Mouse (Mus musculus) right cerebral cortex, adult 2 months (tissue): ENCODE measurements around the gene Sh2b2.
A peak's percentile ranks its signal among the peaks of the same experiment; 100 is the strongest.
"Not testable (repeated sequence)": the region's sequence is repeated elsewhere in the genome, so short reads cannot be mapped to it uniquely, and the experiment has no call there.

Experiments used
- DNase-seq, 2 experiments: peaks; one replicate each; pipeline ENCODE4 v3.0.0; 2021 to 2022; ENCODE audit warnings: low spot score in 2 of 2

The Sh2b2 gene

GRCm38 (mm10) chr5:136240381-136240780, 6.0 kb downstream of the Sh2b2 start:
- no peak for DNase-seq

DNA sequence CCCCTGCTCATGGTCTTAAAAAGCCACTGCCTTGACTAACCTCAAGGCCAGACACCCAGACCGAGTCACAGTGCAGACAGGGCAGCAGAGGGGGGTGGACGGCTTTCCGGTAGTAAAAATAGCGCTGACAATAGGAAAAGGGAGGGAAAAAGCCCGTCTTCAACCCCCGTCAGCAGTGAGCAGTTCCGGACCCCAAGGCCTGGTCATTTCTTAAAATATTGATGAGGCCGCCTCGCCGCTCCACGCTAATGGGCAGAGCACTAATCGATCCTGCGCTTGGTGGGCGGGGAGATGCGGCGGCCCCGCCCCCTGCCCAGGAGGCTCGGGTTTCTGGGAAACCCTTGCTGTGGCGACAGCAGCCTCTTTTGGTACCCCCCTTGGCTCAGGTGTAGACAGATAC, 8.7 kb downstream of the Sh2b2 start:
- DNase-seq, result no peak

- no peak for DNase-seq
Measured at GRCm38 (mm10) chr5:136236611-136237010, 9.7 kb downstream of the Sh2b2 start.

DNA sequence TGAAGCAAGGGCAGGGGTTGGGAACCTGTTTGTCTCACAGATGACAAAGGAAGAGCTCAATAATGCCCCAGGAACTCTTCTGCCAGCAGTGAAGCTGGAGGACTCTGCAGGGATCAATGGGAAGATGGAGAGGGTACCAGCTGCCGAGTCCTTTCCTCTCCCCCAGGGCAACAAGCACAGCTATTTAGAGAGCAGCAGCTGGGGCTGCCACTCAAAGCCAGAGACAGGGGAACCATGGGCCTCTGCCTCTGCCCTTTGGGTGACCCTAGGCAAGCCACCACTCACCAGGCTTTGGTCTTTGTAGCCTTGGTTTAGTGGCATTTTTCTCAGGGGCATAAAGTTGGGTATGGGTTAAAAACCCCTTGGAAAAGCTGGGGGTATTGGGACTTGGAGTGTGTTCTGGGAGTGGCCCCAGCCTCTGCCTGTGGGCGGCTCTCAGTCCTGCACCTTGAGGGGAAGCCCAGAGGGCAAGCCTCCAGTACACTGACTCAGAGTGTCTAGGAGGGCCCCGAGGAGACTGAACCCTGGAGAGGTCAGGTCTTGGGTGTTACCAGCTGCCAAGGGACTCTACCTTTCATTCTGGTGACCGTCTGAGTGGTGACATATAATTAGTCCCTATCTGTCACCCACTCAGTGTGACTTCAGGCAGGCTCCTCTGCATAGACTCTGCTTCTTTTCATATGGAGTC, 15.9 kb downstream of the Sh2b2 start:
- no peak for DNase-seq

DNA sequence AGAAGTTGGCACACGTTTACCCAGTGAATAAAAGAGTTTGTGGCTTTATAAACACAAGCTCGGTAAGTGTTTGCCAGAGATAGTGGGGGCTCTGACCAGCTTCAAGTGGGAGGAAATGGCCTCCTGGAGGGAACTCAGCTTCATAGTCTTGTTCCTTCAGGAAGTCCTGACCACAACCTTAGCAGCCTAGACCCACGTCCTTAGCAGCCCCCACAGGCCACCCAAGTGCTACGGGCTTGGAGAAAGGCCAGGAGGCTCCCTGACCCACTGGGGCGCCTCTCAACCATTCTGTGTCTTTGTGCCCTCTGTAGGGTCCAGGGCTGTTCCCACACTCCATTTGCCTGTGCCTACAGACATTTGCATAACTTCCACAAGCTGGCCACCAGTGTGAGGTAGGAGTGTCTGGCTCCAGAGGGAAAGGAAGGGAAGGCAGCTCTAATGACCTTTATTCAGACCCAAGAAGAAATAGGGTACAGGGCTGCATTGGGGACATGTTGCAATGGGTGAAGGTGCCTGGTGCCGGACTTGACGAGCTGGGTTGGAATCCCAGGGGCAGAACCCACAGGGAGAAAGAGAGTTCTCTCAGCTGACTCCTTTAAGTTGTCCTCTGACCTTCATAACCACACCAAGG, 20.0 kb downstream of the Sh2b2 start:
- no peak for DNase-seq

GRCm38 (mm10) chr5:136218585-136218984, 27.8 kb downstream of the Sh2b2 start:
- no peak for DNase-seq

DNA sequence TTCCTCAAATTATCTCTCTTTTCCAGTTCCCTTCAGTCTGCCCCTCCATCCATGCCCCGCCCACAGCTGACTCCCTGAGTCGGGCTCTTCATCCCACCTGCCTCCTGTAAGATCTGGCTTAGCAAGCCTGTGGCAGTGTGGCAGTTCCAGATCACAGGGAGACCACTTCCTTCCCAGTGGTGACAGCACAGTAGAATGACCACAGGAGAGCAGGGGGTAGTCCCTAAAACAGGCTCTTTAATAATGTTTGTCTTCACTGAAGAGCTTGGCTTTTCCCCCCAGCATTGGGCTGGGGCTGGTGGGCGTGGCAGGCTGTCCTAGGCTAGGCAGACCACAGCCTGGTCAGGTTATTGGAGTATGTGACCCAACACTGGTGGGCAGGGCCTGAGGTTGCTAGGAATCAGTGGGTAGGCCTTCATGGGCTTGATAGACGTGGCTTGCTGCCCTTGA, 28.4 kb downstream of the Sh2b2 start:
- DNase-seq, result no peak

- no peak for DNase-seq
Measured at GRCm38 (mm10) chr5:136217004-136217665, 29.2 kb downstream of the Sh2b2 start.

- DNase-seq, result no peak
Measured at GRCm38 (mm10) chr5:136215958-136216357, 30.4 kb downstream of the Sh2b2 start.

- no peak for DNase-seq
Measured at GRCm38 (mm10) chr5:136215211-136215610, 31.1 kb downstream of the Sh2b2 start.

DNA sequence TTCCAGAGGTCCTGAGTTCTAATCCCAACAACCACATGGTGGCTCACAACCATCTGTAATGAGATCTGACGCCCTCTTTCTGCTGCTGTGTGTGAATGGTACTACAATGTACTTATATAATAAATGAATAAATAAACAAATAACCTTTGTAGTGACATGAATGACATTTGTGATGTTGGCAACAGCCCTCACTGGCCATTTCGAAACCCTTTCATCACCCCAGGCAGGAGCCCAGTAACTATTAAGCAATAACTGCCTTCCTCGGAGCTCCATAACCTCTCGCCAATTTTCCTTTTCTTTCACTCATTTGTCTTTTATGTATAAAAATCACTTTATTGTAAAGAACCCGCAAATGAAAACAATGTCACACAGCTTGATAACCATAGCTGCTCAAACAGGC, 32.6 kb downstream of the Sh2b2 start:
- DNase-seq, result no peak

DNA sequence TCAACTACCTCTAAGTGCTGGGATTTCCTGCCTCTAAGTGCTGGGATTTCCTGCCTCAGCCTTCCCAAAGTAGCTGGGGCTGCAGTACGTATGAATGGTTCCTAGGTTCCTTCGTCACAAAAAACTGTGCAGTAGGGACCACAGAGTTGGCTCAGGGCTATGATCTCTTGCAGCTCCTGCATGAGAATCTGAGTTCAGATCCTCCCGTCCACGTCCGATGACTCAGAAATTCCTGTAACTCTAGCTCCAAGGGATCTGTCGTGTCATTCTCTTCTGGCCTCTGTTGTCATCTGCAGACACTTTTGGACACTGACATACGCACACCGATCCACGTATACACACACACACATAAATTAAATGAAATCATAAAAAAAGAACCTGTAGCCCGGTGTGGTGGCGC, 33.6 kb downstream of the Sh2b2 start:
- DNase-seq, result no peak

DNA sequence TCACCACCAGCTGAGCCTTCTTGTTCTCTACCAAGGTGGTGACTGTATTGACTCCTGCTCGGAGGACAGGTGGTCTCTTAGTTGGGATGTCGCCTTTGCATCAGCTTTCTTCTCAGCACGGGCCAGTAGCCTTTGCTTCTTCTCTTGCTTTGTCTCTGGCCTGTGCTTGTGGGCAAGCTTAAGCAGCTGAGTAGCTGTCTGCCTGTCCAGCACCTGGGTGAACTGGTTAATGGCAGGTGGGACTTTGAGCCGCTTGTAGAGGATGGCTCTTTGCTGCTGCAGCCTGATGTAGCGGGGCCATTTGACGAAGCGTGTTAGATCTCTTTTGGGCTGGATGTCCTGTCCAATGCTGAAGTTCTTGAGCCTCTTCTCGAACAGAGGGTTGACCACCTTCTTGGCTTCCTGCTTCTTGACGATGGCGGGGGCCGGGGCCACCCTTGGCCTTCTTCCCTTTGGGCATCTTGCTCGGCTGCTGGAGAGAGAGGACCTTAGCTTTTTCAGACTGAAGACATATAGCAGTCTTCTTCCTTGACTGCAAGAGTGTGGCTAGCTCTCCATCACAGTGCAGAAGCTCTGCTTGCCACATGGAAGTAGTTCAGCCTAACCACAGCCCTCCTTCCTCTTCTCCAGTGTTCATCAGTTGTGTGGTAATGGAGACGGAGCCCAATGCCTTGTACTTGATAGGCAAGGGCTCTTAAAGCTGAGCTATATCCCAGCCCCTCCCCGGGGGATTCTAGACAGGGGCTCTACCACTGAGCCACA, 34.8 kb downstream of the Sh2b2 start:
- DNase-seq, result not testable (repeated sequence)

DNA sequence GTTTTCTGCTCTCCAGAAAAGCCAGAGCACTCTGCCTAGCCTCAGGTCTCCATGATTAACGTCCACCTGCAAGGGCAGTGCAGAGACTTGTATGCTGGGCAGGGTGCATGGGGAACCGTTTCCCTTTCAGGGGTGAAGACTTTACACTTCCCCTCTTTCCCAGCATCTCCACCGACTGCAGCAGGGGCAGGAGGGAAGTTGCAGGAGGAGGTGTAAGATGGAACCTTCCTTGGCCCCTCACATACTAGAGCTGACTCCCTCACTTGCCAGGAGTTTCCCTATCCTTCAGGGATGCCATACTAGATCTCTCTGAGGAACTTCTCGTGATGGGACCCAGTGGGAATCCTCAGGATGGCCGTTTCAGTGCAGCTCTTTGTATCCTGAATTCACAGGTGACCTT, 35.8 kb downstream of the Sh2b2 start:
- no peak for DNase-seq

- peak; percentile 74 to 77 for DNase-seq
Measured at GRCm38 (mm10) chr5:136201832-136202231, 44.5 kb downstream of the Sh2b2 start.

GRCm38 (mm10) chr5:136199526-136199925, 46.8 kb downstream of the Sh2b2 start:
- peak in 1 of 2 experiments; percentile 22 for DNase-seq

GRCm38 (mm10) chr5:136198474-136199391, 47.6 kb downstream of the Sh2b2 start, which contains the start of gene Prkrip1:
TSS of gene Prkrip1 (minus strand) at chr5:136198963.
- DNase-seq, result peak; percentile 92 to 93

DNA sequence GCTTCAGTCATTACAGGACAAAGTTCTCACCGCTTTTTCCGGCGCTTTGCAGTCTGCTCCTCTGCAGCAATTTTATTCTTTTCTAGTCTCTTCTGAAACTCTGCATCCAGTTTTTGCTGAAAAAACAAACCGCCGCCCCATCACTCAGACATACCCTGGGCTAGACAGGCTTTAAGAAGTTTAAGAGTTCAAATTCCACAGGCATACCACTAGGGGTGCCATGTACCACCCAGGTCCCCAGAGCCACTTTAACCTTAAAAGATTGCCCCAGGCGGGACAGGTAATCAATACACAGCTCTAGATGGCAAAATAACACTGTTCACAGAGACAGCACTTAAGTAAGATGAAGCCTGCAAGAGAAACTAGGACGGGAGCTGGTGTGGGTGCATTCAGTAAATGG, 54.5 kb downstream of the Sh2b2 start:
- no peak for DNase-seq

GRCm38 (mm10) chr5:136186723-136187122, 59.6 kb downstream of the Sh2b2 start:
- DNase-seq, result peak; percentile 61 to 74

DNA sequence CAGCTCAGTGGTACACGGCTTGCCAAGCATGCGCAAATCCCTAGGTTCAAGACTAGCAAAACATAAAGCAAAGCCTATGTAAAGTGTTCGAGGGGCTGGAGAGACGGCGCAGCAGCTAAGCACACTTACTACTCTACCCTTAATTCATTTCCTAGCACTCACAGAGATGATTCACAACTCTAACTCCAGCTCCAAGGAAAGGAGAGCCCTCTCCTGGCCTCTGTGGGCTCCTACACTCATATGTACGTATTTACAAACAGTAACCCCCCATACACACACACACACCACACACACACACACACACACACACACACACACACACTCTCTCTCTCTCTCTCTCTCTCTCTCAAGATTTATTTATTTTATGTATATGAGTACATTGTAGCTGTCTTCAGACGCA, 62.6 kb downstream of the Sh2b2 start:
- no peak for DNase-seq

GRCm38 (mm10) chr5:136182830-136183229, 63.5 kb downstream of the Sh2b2 start:
- DNase-seq, result no peak
